Mouse (Mus musculus) cerebellum, postnatal 10 days (tissue): Measurements from ENCODE around the gene Plrg1.

Source experiments
- DNase-seq, 2 experiments: peaks; one replicate each; pipeline ENCODE4 v3.0.0; 2021; ENCODE audit warnings: mixed read lengths in 2 of 2

Plrg1 gene

GRCm38 (mm10) chr3:83053126-83053525, 2.2 kb upstream of the Plrg1 start:
- peak in 1 of 2 experiments; percentile 6 for DNase-seq

- peak; percentile 53 to 59 for DNase-seq
Observed at GRCm38 (mm10) chr3:83053758-83054157, 1.6 kb upstream of the Plrg1 start.

- DNase-seq = no peak
Observed at GRCm38 (mm10) chr3:83054759-83055158, 563 bp upstream of the Plrg1 start.

GRCm38 (mm10) chr3:83057046-83057445, 1.7 kb downstream of the Plrg1 start:
- DNase-seq = no peak

- DNase-seq = no peak
Observed at GRCm38 (mm10) chr3:83067920-83068319, 12.6 kb downstream of the Plrg1 start.

GRCm38 (mm10) chr3:83068869-83069268, 13.5 kb downstream of the Plrg1 start:
- no peak for DNase-seq

GRCm38 (mm10) chr3:83070231-83070630, 14.9 kb downstream of the Plrg1 start:
- DNase-seq = no peak

GRCm38 (mm10) chr3:83076563-83076962, 21.2 kb downstream of the Plrg1 start:
- DNase-seq = peak; percentile 63 to 72

GRCm38 (mm10) chr3:83080567-83081055, 25.3 kb downstream of the Plrg1 start:
- DNase-seq = peak; percentile 82 to 84

GRCm38 (mm10) chr3:83097586-83097985, 42.3 kb downstream of the Plrg1 start:
- no peak for DNase-seq

GRCm38 (mm10) chr3:83098546-83099034, 43.3 kb downstream of the Plrg1 start:
- peak in 1 of 2 experiments; percentile 12 for DNase-seq

- no peak for DNase-seq
Observed at GRCm38 (mm10) chr3:83099139-83099538, 43.8 kb downstream of the Plrg1 start.

- no peak for DNase-seq
Observed at GRCm38 (mm10) chr3:83099651-83100050, 44.3 kb downstream of the Plrg1 start.

- DNase-seq = no peak
Observed at GRCm38 (mm10) chr3:83102286-83102685, 47.0 kb downstream of the Plrg1 start.

GRCm38 (mm10) chr3:83110163-83110562, 54.8 kb downstream of the Plrg1 start:
- DNase-seq = peak; percentile 27 to 57

GRCm38 (mm10) chr3:83111485-83112261, 56.4 kb downstream of the Plrg1 start:
- no peak for DNase-seq

- peak; percentile 15 to 26 for DNase-seq
Observed at GRCm38 (mm10) chr3:83112869-83113268, 57.5 kb downstream of the Plrg1 start.

- no peak for DNase-seq
Observed at GRCm38 (mm10) chr3:83114946-83115345, 59.6 kb downstream of the Plrg1 start.

- DNase-seq = no peak
Observed at GRCm38 (mm10) chr3:83117592-83117991, 62.3 kb downstream of the Plrg1 start.
